Mouse (Mus musculus) G1E (cell line): ENCODE data around the gene Nfatc2. TPM values are rescaled to one million over a fixed set of nuclear protein-coding genes. Genes with fewer than 3 reads are reported as not detected.

Source experiments
- ATAC-seq: 2 replicates; pipeline ENCODE4 v1.8.0; 2016; ENCODE audit warnings: mild to moderate bottlenecking; ENCODE audit not compliant: insufficient number of reproducible peaks, poor library complexity, low FRiP score, severe bottlenecking; ENCODE audit errors: extremely low read depth
- DNase-seq: peaks from one replicate; pipeline ENCODE4 v3.0.0; 2012; ENCODE audit warnings: low spot score
- H3K27me3 ChIP-seq: 2 replicates; pipeline ENCODE4 v1.6.1; 2012; ENCODE audit warnings: mild to moderate bottlenecking, low read length, inconsistent platforms; ENCODE audit not compliant: insufficient read depth
- H3K36me3 ChIP-seq: replicated peaks from 2 replicates; pipeline ENCODE3; 2012; ENCODE audit warnings: mild to moderate bottlenecking, inconsistent platforms
- H3K4me1 ChIP-seq: 2 replicates; pipeline ENCODE4 v1.6.1; 2012; ENCODE audit warnings: low read depth, low read length, inconsistent platforms, mixed read lengths; ENCODE audit not compliant: insufficient read depth
- H3K4me3 ChIP-seq: 2 replicates; pipeline ENCODE4 v1.5.1; 2012; ENCODE audit warnings: low read depth, mild to moderate bottlenecking, inconsistent platforms, low read length, moderate library complexity, mixed read lengths
- H3K9me3 ChIP-seq: replicated peaks from 2 replicates; pipeline ENCODE4 v1.6.1; 2012; ENCODE audit warnings: inconsistent platforms
- CTCF ChIP-seq: IDR thresholded peaks from 2 replicates; pipeline ENCODE4 v1.5.1; 2012; ENCODE audit warnings: low read depth, low read length, inconsistent platforms, mixed read lengths
- GATA1 ChIP-seq: IDR thresholded peaks from 2 replicates; pipeline ENCODE4 v1.6.1; 2012; ENCODE audit warnings: borderline replicate concordance, low read length, inconsistent platforms, mixed read lengths
- GATA2 ChIP-seq: IDR thresholded peaks from 2 replicates; pipeline ENCODE4 v1.6.1; 2012; ENCODE audit warnings: low read depth, low read length, inconsistent platforms, borderline replicate concordance
- POLR2AphosphoS5 ChIP-seq: IDR thresholded peaks from 2 replicates; pipeline ENCODE4 v1.6.1; 2012; ENCODE audit warnings: low read depth, low read length, inconsistent platforms; ENCODE audit not compliant: insufficient replicate concordance
- TAL1 ChIP-seq: conservative IDR thresholded peaks from 2 replicates; pipeline ENCODE4 v1.6.1; 2012; ENCODE audit warnings: low read depth, low read length, inconsistent platforms, mixed read lengths
- polyA plus RNA-seq: library from polyadenylated mRNA; stranded (reverse); fragments of >175 nt; gene quantifications from 2 replicates; pipeline ENCODE4 v1.2.3, GENCODE M21; 2012
- total RNA-seq, 2 experiments: library from RNA; stranded (forward) in 1 of 2; stranded (reverse) in 1 of 2; fragments of 200-1000 nt in 1 of 2; fragments of >200 nt in 1 of 2; fragmentation: Nextera tagmentation in 1 of 2; gene quantifications; 2 replicates each; pipeline ENCODE4 v1.2.3; 2014 to 2017

Nfatc2 gene
- total and polyA plus RNA-seq, 3 experiments = 0.27 TPM; not detected in 2

- DNase-seq (no peak), ATAC-seq (no peak)
- TF ChIP-seq POLR2AphosphoS5 (no peak), TAL1 (no peak), GATA1 (no peak), GATA2 (no peak), CTCF (no peak)
- Histone ChIP-seq H3K9me3 (peaks cover 96% of the 10 kb centered on the region), H3K4me3 (no peak overlapping the region), H3K4me1 (no peaks in the 10 kb centered on the region), H3K27me3 (no peaks in the 10 kb centered on the region), H3K36me3 (no peaks in the 10 kb centered on the region)
These were observed 87.3 kb downstream of the Nfatc2 start for GRCm38 (mm10) chr2:168514131-168514530.

GRCm38 (mm10) chr2:168511529-168511928 is 89.9 kb downstream of the Nfatc2 start:
- no peak for TF ChIP-seq GATA1
- TF ChIP-seq POLR2AphosphoS5 = no peak
- no peak for TF ChIP-seq GATA2
- no peak for TF ChIP-seq CTCF
- no peak for TF ChIP-seq TAL1
- no peak for ATAC-seq
- no peak for DNase-seq
- Histone ChIP-seq H3K4me3 (no peak overlapping the region), H3K9me3 (peaks cover 97% of the 10 kb centered on the region), H3K27me3 (no peaks in the 10 kb centered on the region), H3K4me1 (no peaks in the 10 kb centered on the region), H3K36me3 (no peaks in the 10 kb centered on the region)

GRCm38 (mm10) chr2:168508469-168509198 is 92.8 kb downstream of the Nfatc2 start:
- DNase-seq = no peak
- Histone ChIP-seq H3K4me3 (no peak overlapping the region), H3K36me3 (no peaks in the 10 kb centered on the region), H3K27me3 (no peaks in the 10 kb centered on the region), H3K4me1 (no peaks in the 10 kb centered on the region), H3K9me3 (peaks cover 98% of the 10 kb centered on the region)
- ATAC-seq = no peak
- TF ChIP-seq TAL1 (no peak), GATA2 (no peak), GATA1 (no peak)

DNA sequence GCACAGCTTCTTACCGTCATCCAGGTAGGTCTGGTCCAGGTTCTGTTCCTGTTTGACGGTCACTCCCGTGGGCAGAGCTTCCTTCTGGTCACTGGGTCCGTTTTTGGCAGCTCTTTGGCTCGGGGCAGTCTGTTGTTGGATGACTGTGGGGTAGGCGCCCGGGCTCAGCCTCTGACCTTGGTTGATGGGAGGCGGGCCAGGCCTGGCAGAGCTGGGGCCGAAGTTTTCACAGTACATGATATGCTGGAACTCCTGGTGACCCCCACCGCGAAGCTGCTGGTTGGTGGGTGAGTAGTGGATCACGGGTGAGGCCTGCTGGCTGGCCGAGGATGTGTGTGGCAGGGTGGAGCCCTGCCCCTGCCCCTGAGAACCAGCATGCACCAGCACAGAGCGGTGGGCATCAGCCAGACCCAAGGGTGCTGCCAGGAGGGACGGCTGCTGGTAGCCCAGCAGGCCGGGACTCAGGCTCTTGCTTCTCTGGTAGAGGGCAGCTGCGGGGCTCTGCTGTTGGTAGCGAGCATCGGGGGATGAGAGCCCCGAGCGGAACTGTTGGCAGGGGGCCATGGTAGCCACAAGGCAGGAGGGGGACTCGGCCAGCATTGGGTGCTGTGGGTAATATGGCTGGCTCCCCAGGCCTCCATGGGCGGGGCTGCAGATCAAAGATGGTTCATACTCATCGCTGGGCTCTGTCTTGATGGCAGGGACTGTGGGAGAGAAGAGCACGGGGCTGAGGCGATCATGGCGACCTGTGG is 96.8 kb downstream of the Nfatc2 start:
- Histone ChIP-seq H3K4me1 (no peaks in the 10 kb centered on the region), H3K4me3 (no peak overlapping the region; the same call in 1 of the 2 replicates), H3K36me3 (no peaks in the 10 kb centered on the region), H3K9me3 (peaks cover 97% of the 10 kb centered on the region), H3K27me3 (no peaks in the 10 kb centered on the region)
- ATAC-seq (no peak), DNase-seq (no peak)
- TF ChIP-seq POLR2AphosphoS5 = no peak
- no peak for TF ChIP-seq GATA1
- TF ChIP-seq GATA2 = no peak
- no peak for TF ChIP-seq TAL1
- no peak for TF ChIP-seq CTCF

DNA sequence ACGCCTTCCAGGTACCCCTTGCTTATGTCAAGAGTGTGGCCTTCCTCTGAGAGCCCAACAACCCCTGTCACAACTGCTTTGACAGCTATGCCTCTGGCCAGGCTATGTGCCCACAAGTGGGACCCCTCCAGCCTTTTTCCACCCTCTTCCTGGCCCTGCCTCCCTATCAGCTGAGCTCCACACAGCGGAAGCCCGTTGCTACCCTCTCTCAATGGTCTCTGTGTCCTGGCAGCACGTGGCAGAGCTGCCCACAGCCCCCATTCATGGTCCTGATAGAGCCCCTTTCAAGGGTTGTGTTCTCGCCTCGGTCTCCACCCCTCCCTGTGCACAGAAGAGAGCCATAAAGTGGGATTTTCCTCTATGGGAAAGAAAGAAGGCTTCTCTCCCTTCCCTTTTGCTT is 97.7 kb downstream of the Nfatc2 start:
- no peak for DNase-seq
- no peaks in the 10 kb centered on the region for H3K36me3 ChIP-seq
- H3K27me3 ChIP-seq = no peaks in the 10 kb centered on the region
- no peak for ATAC-seq
- H3K4me3 ChIP-seq = no peak overlapping the region
- H3K4me1 ChIP-seq = no peaks in the 10 kb centered on the region
- peaks cover 97% of the 10 kb centered on the region for H3K9me3 ChIP-seq
- TF ChIP-seq GATA2 (no peak), TAL1 (no peak), GATA1 (no peak), POLR2AphosphoS5 (no peak), CTCF (no peak)

- no peaks in the 10 kb centered on the region for H3K27me3 ChIP-seq
- H3K36me3 ChIP-seq = no peaks in the 10 kb centered on the region
- ATAC-seq (no peak), DNase-seq (no peak)
- H3K9me3 ChIP-seq = peaks cover 92% of the 10 kb centered on the region
- no peaks in the 10 kb centered on the region for H3K4me1 ChIP-seq
- no peak overlapping the region for H3K4me3 ChIP-seq
- TF ChIP-seq POLR2AphosphoS5 = no peak
- no peak for TF ChIP-seq TAL1
These were observed 100.7 kb downstream of the Nfatc2 start for GRCm38 (mm10) chr2:168500750-168501149.

- Histone ChIP-seq H3K27me3 (no peaks in the 10 kb centered on the region), H3K36me3 (no peaks in the 10 kb centered on the region), H3K9me3 (peaks cover 91% of the 10 kb centered on the region), H3K4me1 (no peaks in the 10 kb centered on the region), H3K4me3 (no peak overlapping the region; the same call in 1 of the 2 replicates)
- DNase-seq = no peak
- TF ChIP-seq GATA2 (no peak), POLR2AphosphoS5 (no peak), CTCF (no peak), GATA1 (no peak), TAL1 (no peak)
- ATAC-seq = no peak
These were observed 101.2 kb downstream of the Nfatc2 start for GRCm38 (mm10) chr2:168500244-168500643.
